Mouse (Mus musculus) midbrain, postnatal 0 days (tissue): ENCODE measurements around the gene Hnrnpll. TPM values are rescaled to one million over a fixed set of nuclear protein-coding genes. Genes with fewer than 3 reads are reported as not detected.
"Not testable (repeated sequence)": the region's sequence is repeated elsewhere in the genome, so short reads cannot be mapped to it uniquely, and the experiment has no call there.

Experiments
- ATAC-seq: fragments of 200-750 bp; cut with Nextera tagmentation; 2 replicates; pipeline ENCODE4 v1.8.0; 2017; ENCODE audit warnings: moderate number of reproducible peaks, mild to moderate bottlenecking, moderate TSS enrichment, moderate library complexity; ENCODE audit not compliant: low FRiP score
- DNase-seq: peaks from one replicate; pipeline ENCODE4 v3.0.0-alpha.2; 2015; ENCODE audit warnings: low spot score
- H3K27ac ChIP-seq: fragments of 300-500 bp; sonication (generic); 2 replicates; pipeline ENCODE4 v1.5.1; 2014; ENCODE audit warnings: low read depth, mild to moderate bottlenecking, low read length, mixed read lengths
- H3K27me3 ChIP-seq: fragments of 300-500 bp; sonication (generic); 2 replicates; pipeline ENCODE4 v1.6.1; 2014; ENCODE audit warnings: low read length, control low read depth, mixed read lengths; ENCODE audit not compliant: insufficient read depth
- H3K36me3 ChIP-seq: fragments of 300-500 bp; sonication (generic); 2 replicates; pipeline ENCODE4 v1.6.1; 2014; ENCODE audit warnings: low read length, control low read depth, mixed read lengths; ENCODE audit not compliant: insufficient read depth
- H3K4me1 ChIP-seq: fragments of 300-500 bp; sonication (generic); 2 replicates; pipeline ENCODE4 v1.6.1; 2014; ENCODE audit warnings: mild to moderate bottlenecking, control low read depth, antibody characterized with exemption, low read length, mixed read lengths; ENCODE audit not compliant: insufficient read depth
- H3K4me2 ChIP-seq: fragments of 300-500 bp; sonication (generic); 2 replicates; pipeline ENCODE4 v1.6.1; 2014; ENCODE audit warnings: low read depth, mild to moderate bottlenecking, low read length, mixed read lengths; ENCODE audit not compliant: poor library complexity, severe bottlenecking
- H3K4me3 ChIP-seq: fragments of 300-500 bp; sonication (generic); 2 replicates; pipeline ENCODE4 v1.5.1; 2014; ENCODE audit warnings: low read depth, mild to moderate bottlenecking, low read length, moderate library complexity
- H3K9ac ChIP-seq: fragments of 300-500 bp; sonication (generic); replicated peaks from 2 replicates; pipeline ENCODE4 v1.6.1; 2014; ENCODE audit warnings: mild to moderate bottlenecking, low read length, moderate library complexity, mixed read lengths; ENCODE audit not compliant: poor library complexity, severe bottlenecking
- H3K9me3 ChIP-seq: fragments of 300-500 bp; sonication (generic); 2 replicates; pipeline ENCODE4 v1.6.1; 2016; ENCODE audit warnings: low read length, control low read depth
- CTCF ChIP-seq: IDR thresholded peaks from 2 replicates; pipeline ENCODE4 v1.5.1; 2016; ENCODE audit warnings: antibody characterized with exemption, mild to moderate bottlenecking
- WGBS: fragments of 180-500 bp; shearing (Covaris S2); extraction: QIAGEN DNeasy Blood & Tissue Kit; methylation state at CpG from one replicate; pipeline ENCODE4 v1.1.7; 2014; 5-methylcytosine and 5-hydroxymethylcytosine counted together
- polyA plus RNA-seq: library from polyadenylated mRNA; unstranded; fragments of >200 nt; fragmentation: Nextera tagmentation; extraction: Ambion mirVana; gene quantifications from 2 replicates; pipeline ENCODE4 v1.2.1, GENCODE M21; 2015
- total RNA-seq: library from RNA; depleted of rRNA; stranded (reverse); fragments of >200 nt; gene quantifications from 2 replicates; pipeline ENCODE4 v1.2.3, GENCODE M21; 2014

Hnrnpll gene
- total and polyA plus RNA-seq, 2 experiments from 2014 or later, result 38.5 to 56.1 TPM

GRCm38 (mm10) chr17:80014361-80014809, 47.7 kb downstream of the Hnrnpll start:
- H3K4me2 ChIP-seq, result no peak overlapping the region
- H3K9me3 ChIP-seq, result no peaks in the 10 kb centered on the region
- no peak overlapping the region for H3K9ac ChIP-seq
- no peaks in the 10 kb centered on the region for H3K4me1 ChIP-seq
- no peak for TF ChIP-seq CTCF
- H3K27me3 ChIP-seq, result no peaks in the 10 kb centered on the region
- ATAC-seq (no peak), DNase-seq (no peak)
- no peak overlapping the region for H3K27ac ChIP-seq
- no peaks in the 10 kb centered on the region for H3K36me3 ChIP-seq
- WGBS, result 89% methylated on average over 8 of the region's 8 CpGs
- H3K4me3 ChIP-seq, result no peak overlapping the region

GRCm38 (mm10) chr17:80009926-80010325, 52.2 kb downstream of the Hnrnpll start:
- H3K27me3 ChIP-seq, result no peaks in the 10 kb centered on the region
- no peak overlapping the region for H3K9ac ChIP-seq
- 38% methylated on average over 15 of the region's 15 CpGs for WGBS
- no peaks in the 10 kb centered on the region for H3K9me3 ChIP-seq
- no peak overlapping the region for H3K4me2 ChIP-seq
- DNase-seq (no peak), ATAC-seq (no peak)
- no peak overlapping the region for H3K4me3 ChIP-seq
- no peaks in the 10 kb centered on the region; the same call in 1 of the 2 replicates for H3K4me1 ChIP-seq
- TF ChIP-seq CTCF, result 0 out of 2 replicates have a peak, but pooled peaks have one; percentile 15
- H3K36me3 ChIP-seq, result no peaks in the 10 kb centered on the region
- H3K27ac ChIP-seq, result no peak overlapping the region

- Histone ChIP-seq H3K4me3 (no peak overlapping the region), H3K27me3 (no peaks in the 10 kb centered on the region), H3K9me3 (no peaks in the 10 kb centered on the region), H3K4me1 (no peaks in the 10 kb centered on the region; the same call in 1 of the 2 replicates), H3K36me3 (no peaks in the 10 kb centered on the region), H3K9ac (no peak overlapping the region), H3K4me2 (no peak overlapping the region), H3K27ac (0 out of 2 replicates have a peak overlapping the region, but pooled peaks have one; percentile 32)
- TF ChIP-seq CTCF, result no peak
- WGBS, result 28% methylated on average over 5 of the region's 5 CpGs
- DNase-seq (peak; percentile 89), ATAC-seq (no peak)
These were observed 53.3 kb downstream of the Hnrnpll start for GRCm38 (mm10) chr17:80008847-80009246.

GRCm38 (mm10) chr17:80004345-80005239, 57.5 kb downstream of the Hnrnpll start:
- peak; percentile 48; the same call in 1 of the 2 replicates for ATAC-seq
- Histone ChIP-seq H3K27me3 (no peaks in the 10 kb centered on the region), H3K27ac (no peak overlapping the region), H3K9ac (no peak overlapping the region), H3K4me3 (no peak overlapping the region), H3K36me3 (no peaks in the 10 kb centered on the region), H3K4me2 (no peak overlapping the region), H3K4me1 (no peaks in the 10 kb centered on the region; the same call in 1 of the 2 replicates), H3K9me3 (no peaks in the 10 kb centered on the region)
- 51% methylated on average over 17 of the region's 17 CpGs for WGBS
- TF ChIP-seq CTCF, result peak; percentile 65
- DNase-seq, result peak; percentile 77

GRCm38 (mm10) chr17:80003851-80004250, 58.3 kb downstream of the Hnrnpll start:
- H3K4me2 ChIP-seq, DNase-seq, H3K4me3 ChIP-seq, H3K36me3 ChIP-seq, H3K4me1 ChIP-seq, ATAC-seq, H3K9ac ChIP-seq, H3K27ac ChIP-seq, H3K9me3 ChIP-seq, H3K27me3 ChIP-seq: not testable (repeated sequence)
- 96% methylated on average over 3 of the region's 3 CpGs for WGBS

- Histone ChIP-seq H3K4me2 (no peak overlapping the region), H3K36me3 (no peaks in the 10 kb centered on the region), H3K27ac (no peak overlapping the region), H3K9ac (no peak overlapping the region), H3K4me3 (no peak overlapping the region), H3K9me3 (no peaks in the 10 kb centered on the region), H3K27me3 (no peaks in the 10 kb centered on the region), H3K4me1 (no peaks in the 10 kb centered on the region; the same call in 1 of the 2 replicates)
- 81% methylated on average over 3 of the region's 3 CpGs for WGBS
- no peak for TF ChIP-seq CTCF
- ATAC-seq (no peak), DNase-seq (no peak)
These were observed 59.7 kb downstream of the Hnrnpll start for GRCm38 (mm10) chr17:80002385-80002852.
